Mouse (Mus musculus) cerebellum, adult 11-12 months (tissue): ENCODE measurements around the gene Prl3d2.
"Not testable (repeated sequence)": the region's sequence is repeated elsewhere in the genome, so short reads cannot be mapped to it uniquely, and the experiment has no call there.

Experiments
- DNase-seq: peaks from one replicate; pipeline ENCODE4 v3.0.0; 2022

The Prl3d2 gene

DNA sequence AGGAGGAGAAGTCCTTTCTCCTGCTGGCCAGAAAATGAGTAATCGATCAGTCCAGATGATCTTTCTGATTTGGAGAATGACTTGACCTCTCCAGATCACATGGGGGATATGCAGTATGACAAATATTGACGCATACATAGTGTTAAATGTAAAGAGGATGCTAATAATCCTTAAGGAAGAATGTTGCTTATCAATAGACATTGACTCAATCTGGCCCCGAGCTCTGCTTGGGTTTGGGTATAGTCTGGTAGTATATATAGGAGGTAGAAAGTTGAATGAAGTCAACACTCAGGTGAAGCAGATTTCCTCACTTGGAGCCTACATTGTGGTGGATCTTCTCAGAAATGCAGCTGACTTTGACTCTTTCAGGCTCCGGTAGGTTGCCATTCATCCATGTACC is at the start of gene Prl3d2:
Prl3d2 (plus strand) TSS at position 301 of the 400 bp plus-strand sequence.
- DNase-seq: not testable (repeated sequence)

DNA sequence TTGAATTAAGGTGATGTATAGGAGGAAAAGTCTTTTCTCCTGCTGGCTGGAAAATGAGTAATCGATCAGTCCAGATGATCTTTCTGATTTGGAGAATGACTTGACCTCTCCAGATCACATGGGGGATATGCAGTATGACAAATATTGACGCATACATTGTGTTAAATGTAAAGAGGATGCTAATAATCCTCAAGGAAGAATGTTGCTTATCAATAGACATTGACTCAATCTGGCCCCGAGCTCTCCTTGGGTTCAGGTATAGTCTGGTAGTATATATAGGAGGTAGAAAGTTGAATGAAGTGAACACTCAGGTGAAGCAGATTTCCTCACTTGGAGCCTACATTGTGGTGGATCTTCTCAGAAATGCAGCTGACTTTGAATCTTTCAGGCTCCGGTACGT is 27.6 kb upstream of the Prl3d2 start, which contains the start of gene Prl3d1:
Prl3d1 (plus strand) TSS at position 301 of the 400 bp plus-strand sequence.
- DNase-seq: not testable (repeated sequence)

DNA sequence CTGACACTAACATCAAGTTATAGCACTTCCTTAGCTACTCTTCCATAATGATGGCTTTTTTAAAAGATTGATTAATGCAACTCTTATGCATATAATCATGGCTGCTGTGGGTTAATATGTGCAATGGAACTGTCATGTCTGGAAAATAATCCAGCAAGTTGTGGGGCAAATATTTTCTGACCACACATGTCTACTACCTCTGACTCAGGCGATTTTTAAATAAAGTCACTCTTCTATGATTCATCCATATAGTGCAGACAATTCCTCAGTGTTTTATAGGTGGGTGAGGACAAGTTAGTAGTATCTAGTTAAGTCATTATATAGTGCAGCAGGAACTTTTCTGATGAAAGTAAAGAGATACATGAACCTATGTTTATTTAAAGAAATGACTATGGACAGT is 26.8 kb downstream of the Prl3d2 start:
- no peak for DNase-seq

DNA sequence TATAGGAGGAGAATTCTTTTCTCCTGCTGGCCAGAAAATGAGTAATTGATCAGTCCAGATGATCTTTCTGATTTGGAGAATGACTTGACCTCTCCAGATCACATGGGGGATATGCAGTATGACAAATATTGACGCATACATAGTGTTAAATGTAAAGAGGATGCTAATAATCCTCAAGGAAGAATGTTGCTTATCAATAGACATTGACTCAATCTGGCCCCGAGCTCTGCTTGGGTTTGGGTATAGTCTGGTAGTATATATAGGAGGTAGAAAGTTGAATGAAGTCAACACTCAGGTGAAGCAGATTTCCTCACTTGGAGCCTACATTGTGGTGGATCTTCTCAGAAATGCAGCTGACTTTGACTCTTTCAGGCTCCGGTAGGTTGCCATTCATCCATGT is 35.0 kb downstream of the Prl3d2 start, which contains the start of gene Prl3d3:
Prl3d3 (plus strand) TSS at position 301 of the 400 bp plus-strand sequence.
- not testable (repeated sequence) for DNase-seq
